Mouse (Mus musculus) heart, embryonic 11.5 days (tissue): Measurements from ENCODE around the gene Mipep. TPM values are rescaled to one million over a fixed set of nuclear protein-coding genes. Genes with fewer than 3 reads are reported as not detected.

Experiments
- polyA plus RNA-seq: library from polyadenylated mRNA; unstranded; fragments of >200 nt; fragmentation: Nextera tagmentation; extraction: Ambion mirVana; gene quantifications from 2 replicates; pipeline ENCODE4 v1.2.1, GENCODE M21; 2014

The Mipep gene
- polyA plus RNA-seq, 1 experiment from 2014 or later: 26.0 TPM

Other genes starting within 250 kb of the Mipep start
- 16.8 and 19.6 TPM in 2 replicates for gene Spata13, start 150.6 kb upstream of the Mipep start, polyA plus RNA-seq
- not detected in 2 replicates for gene C1qtnf9, start 16.4 kb upstream of the Mipep start, polyA plus RNA-seq